Mouse (Mus musculus) hindbrain, embryonic 12.5 days (tissue): ENCODE measurements around the gene Gm10775. TPM values are rescaled to one million over a fixed set of nuclear protein-coding genes. Genes with fewer than 3 reads are reported as not detected.

ENCODE experiments used
- ATAC-seq: fragments of 200-750 bp; cut with Nextera tagmentation; 2 replicates; pipeline ENCODE4 v1.8.0; 2017; ENCODE audit warnings: moderate TSS enrichment; ENCODE audit not compliant: low FRiP score
- H3K27ac ChIP-seq: fragments of 300-500 bp; sonication (generic); 2 replicates; pipeline ENCODE4 v1.5.1; 2016; ENCODE audit warnings: mild to moderate bottlenecking
- H3K27me3 ChIP-seq: fragments of 300-500 bp; sonication (generic); 2 replicates; pipeline ENCODE4 v1.6.1; 2016; ENCODE audit warnings: mild to moderate bottlenecking
- H3K36me3 ChIP-seq: fragments of 300-500 bp; sonication (generic); 2 replicates; pipeline ENCODE4 v1.6.1; 2016; ENCODE audit warnings: mild to moderate bottlenecking
- H3K4me1 ChIP-seq: fragments of 300-500 bp; sonication (generic); 2 replicates; pipeline ENCODE4 v1.6.1; 2016
- H3K4me2 ChIP-seq: fragments of 300-500 bp; sonication (generic); replicated peaks from 2 replicates; pipeline ENCODE4 v1.6.1; 2016; ENCODE audit warnings: mild to moderate bottlenecking
- H3K4me3 ChIP-seq: fragments of 300-500 bp; sonication (generic); 2 replicates; pipeline ENCODE4 v1.5.1; 2016; ENCODE audit warnings: mild to moderate bottlenecking
- H3K9ac ChIP-seq: fragments of 300-500 bp; sonication (generic); 2 replicates; pipeline ENCODE4 v1.6.1; 2016; ENCODE audit warnings: mild to moderate bottlenecking, moderate library complexity
- H3K9me3 ChIP-seq: fragments of 300-500 bp; sonication (generic); replicated peaks from 2 replicates; pipeline ENCODE4 v1.6.1; 2016; ENCODE audit warnings: mild to moderate bottlenecking
- WGBS: fragments of 180-500 bp; shearing (Covaris S2); methylation state at CpG from one replicate; pipeline ENCODE4 v1.1.7; 2016; 5-methylcytosine and 5-hydroxymethylcytosine counted together
- polyA plus RNA-seq: library from polyadenylated mRNA; unstranded; fragments of >200 nt; fragmentation: Nextera tagmentation; extraction: Ambion mirVana; gene quantifications from 2 replicates; pipeline ENCODE4 v1.2.1, GENCODE M21; 2016

Gene Gm10775
- polyA plus RNA-seq, 1 experiment from 2014 or later, result not detected

- peak; percentile 49 for ATAC-seq
- H3K27me3 ChIP-seq, result no peaks in the 10 kb centered on the region
- peaks cover 30% of the 10 kb centered on the region for H3K9me3 ChIP-seq
- peak overlapping the region; percentile 59 for H3K4me2 ChIP-seq
- H3K4me3 ChIP-seq, result peak overlapping the region; percentile 61
- whole genome bisulfite sequencing, result 15% methylated on average over 9 of the region's 9 CpGs
- peak overlapping the region; percentile 71 for H3K9ac ChIP-seq
- H3K36me3 ChIP-seq, result peaks cover 51% of the 10 kb centered on the region
- H3K27ac ChIP-seq, result peak overlapping the region; percentile 90
- H3K4me1 ChIP-seq, result 0 out of 2 replicates have a peak, but pooled peaks cover 3% of the 10 kb centered on the region
Measured at GRCm38 (mm10) chr13:65277994-65278382, 18.6 kb downstream of the Gm10775 start.

- peak; percentile 99 for ATAC-seq
- peaks cover 25% of the 10 kb centered on the region for H3K9me3 ChIP-seq
- H3K4me2 ChIP-seq, result peak within 1 kb of the TSS; percentile 59
- peak within 1 kb of the TSS; percentile 71 for H3K9ac ChIP-seq
- no peaks in the 10 kb centered on the region for H3K27me3 ChIP-seq
- H3K4me3 ChIP-seq, result peak within 1 kb of the TSS; percentile 61
- H3K27ac ChIP-seq, result peak within 1 kb of the TSS; percentile 90
- WGBS, result under 1% methylated on average over 50 of the region's 50 CpGs
- 0 out of 2 replicates have a peak, but pooled peaks cover 3% of the 10 kb centered on the region for H3K4me1 ChIP-seq
- peaks cover 46% of the 10 kb centered on the region for H3K36me3 ChIP-seq
Measured at GRCm38 (mm10) chr13:65278383-65279341, 19.3 kb downstream of the Gm10775 start, which contains the start of gene Zfp369. Gene Zfp369, plus strand, starts transcription at chr13:65278814.

GRCm38 (mm10) chr13:65286771-65287170, 27.4 kb downstream of the Gm10775 start:
- Histone ChIP-seq H3K27ac (no peak overlapping the region), H3K4me3 (no peak overlapping the region), H3K4me1 (no peaks in the 10 kb centered on the region), H3K9me3 (peaks cover 66% of the 10 kb centered on the region), H3K9ac (no peak overlapping the region), H3K27me3 (no peaks in the 10 kb centered on the region), H3K4me2 (no peak overlapping the region), H3K36me3 (peaks cover 82% of the 10 kb centered on the region)
- ATAC-seq, result no peak
- WGBS, result 87% methylated on average over 2 of the region's 2 CpGs

GRCm38 (mm10) chr13:65296354-65296753, 37.0 kb downstream of the Gm10775 start:
- H3K27ac ChIP-seq, result no peak overlapping the region
- peaks cover 79% of the 10 kb centered on the region for H3K9me3 ChIP-seq
- H3K4me1 ChIP-seq, result no peaks in the 10 kb centered on the region
- WGBS, result 93% methylated on average over 4 of the region's 4 CpGs
- no peak overlapping the region for H3K4me2 ChIP-seq
- H3K27me3 ChIP-seq, result no peaks in the 10 kb centered on the region
- H3K9ac ChIP-seq, result no peak overlapping the region
- ATAC-seq, result no peak
- peaks cover 76% of the 10 kb centered on the region for H3K36me3 ChIP-seq
- no peak overlapping the region for H3K4me3 ChIP-seq

Other genes with a start within 250 kb of the Gm10775 start
- gene Spata31d1c, start 226.5 kb upstream of the Gm10775 start, polyA plus RNA-seq, result not detected in 2 replicates
- not detected in 2 replicates for gene Prss47, start 206.8 kb upstream of the Gm10775 start, polyA plus RNA-seq
- 47.2 and 47.5 TPM in 2 replicates for gene Mfsd14b, start 146.6 kb upstream of the Gm10775 start, polyA plus RNA-seq
- not detected in 2 replicates for gene Olfr465-ps1, start 121.5 kb upstream of the Gm10775 start, polyA plus RNA-seq
- not detected in 2 replicates for gene Olfr466, start 109.3 kb upstream of the Gm10775 start, polyA plus RNA-seq
- gene Nlrp4f, start 53.6 kb upstream of the Gm10775 start, polyA plus RNA-seq, result 0.39 TPM in 1 of 2 replicates, not detected in the other
- gene Zfp369, start 19.3 kb downstream of the Gm10775 start, polyA plus RNA-seq, result 23.3 TPM in 2 replicates